Mouse (Mus musculus) kidney, postnatal 25 days (tissue): ENCODE data around the gene Vps18.
A peak's percentile ranks its signal among the peaks of the same experiment; 100 is the strongest.

Source experiments
- DNase-seq, 2 experiments: peaks; one replicate each; pipeline ENCODE4 v3.0.0; 2021; ENCODE audit warnings: mixed read lengths in 2 of 2

Gene Vps18

GRCm38 (mm10) chr2:119292852-119293251 is 4.3 kb downstream of the Vps18 start:
- DNase-seq, result peak in 1 of 2 experiments; percentile 39

- DNase-seq, result no peak
Observed at GRCm38 (mm10) chr2:119293311-119293710, 4.8 kb downstream of the Vps18 start.

DNA sequence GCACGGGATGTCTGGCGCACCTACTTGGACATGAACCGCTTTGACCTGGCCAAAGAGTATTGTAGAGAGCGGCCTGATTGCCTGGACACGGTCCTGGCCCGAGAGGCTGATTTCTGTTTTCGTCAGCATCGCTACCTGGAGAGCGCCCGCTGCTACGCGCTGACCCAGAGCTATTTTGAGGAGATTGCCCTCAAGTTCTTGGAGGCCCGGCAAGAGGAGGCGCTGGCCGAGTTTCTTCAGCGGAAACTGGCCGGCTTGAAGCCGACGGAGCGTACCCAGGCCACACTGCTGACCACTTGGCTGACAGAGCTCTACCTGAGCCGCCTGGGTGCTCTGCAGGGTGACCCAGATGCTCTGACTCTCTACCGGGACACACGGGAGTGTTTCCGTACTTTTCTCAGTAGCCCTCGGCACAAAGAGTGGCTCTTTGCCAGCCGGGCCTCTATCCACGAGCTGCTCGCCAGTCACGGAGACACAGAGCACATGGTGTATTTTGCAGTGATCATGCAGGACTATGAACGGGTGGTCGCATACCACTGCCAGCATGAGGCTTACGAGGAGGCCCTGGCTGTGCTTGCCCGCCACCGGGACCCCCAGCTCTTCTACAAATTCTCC is 5.3 kb downstream of the Vps18 start:
- no peak for DNase-seq

GRCm38 (mm10) chr2:119294411-119294810 is 5.9 kb downstream of the Vps18 start:
- DNase-seq, result peak in 1 of 2 experiments; percentile 36

DNA sequence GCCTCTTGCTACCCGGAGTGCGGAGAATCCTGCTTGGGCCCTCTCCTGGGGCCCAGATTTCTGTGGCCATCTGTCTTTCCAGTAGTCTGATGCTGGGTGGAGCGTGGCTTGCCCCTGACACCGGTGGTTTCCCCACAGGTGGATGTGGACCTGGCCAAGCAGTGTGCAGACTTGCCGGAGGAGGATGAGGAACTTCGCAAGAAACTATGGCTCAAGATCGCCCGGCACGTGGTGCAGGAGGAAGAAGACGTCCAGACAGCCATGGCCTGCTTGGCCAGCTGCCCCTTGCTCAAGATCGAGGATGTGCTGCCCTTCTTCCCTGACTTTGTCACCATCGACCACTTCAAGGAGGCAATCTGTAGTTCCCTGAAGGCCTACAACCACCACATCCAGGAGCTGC is 8.2 kb downstream of the Vps18 start:
- no peak for DNase-seq

- DNase-seq, result no peak
Observed at GRCm38 (mm10) chr2:119297506-119297905, 9.0 kb downstream of the Vps18 start.

DNA sequence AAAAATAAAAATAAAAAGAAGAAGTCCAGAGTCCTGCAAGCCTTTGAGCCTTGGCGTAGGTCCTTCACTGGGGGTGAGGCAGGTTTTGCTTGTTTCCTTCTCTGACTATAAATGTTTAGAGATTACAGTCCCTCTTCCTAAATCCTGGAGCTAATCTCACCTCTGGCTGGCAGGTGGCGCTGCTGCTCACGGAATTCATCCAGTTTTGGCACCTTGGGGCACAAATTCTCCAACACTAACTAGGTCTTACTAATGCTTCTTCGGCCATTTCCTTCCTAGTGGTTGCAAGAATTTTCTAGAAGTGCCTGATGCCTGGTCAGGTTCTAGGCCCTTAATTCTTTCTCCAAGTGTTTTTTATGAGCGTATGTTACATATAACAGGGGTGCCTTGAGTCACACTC is 9.8 kb downstream of the Vps18 start:
- peak; percentile 79 to 86 for DNase-seq

GRCm38 (mm10) chr2:119298839-119299238 is 10.3 kb downstream of the Vps18 start:
- DNase-seq, result peak in 1 of 2 experiments; percentile 15

- DNase-seq, result peak; percentile 94 to 95
Observed at GRCm38 (mm10) chr2:119299981-119300818, 11.7 kb downstream of the Vps18 start.

- peak; percentile 72 to 86 for DNase-seq
Observed at GRCm38 (mm10) chr2:119300819-119301493, 12.4 kb downstream of the Vps18 start.

- DNase-seq, result no peak
Observed at GRCm38 (mm10) chr2:119302876-119303275, 14.3 kb downstream of the Vps18 start.

DNA sequence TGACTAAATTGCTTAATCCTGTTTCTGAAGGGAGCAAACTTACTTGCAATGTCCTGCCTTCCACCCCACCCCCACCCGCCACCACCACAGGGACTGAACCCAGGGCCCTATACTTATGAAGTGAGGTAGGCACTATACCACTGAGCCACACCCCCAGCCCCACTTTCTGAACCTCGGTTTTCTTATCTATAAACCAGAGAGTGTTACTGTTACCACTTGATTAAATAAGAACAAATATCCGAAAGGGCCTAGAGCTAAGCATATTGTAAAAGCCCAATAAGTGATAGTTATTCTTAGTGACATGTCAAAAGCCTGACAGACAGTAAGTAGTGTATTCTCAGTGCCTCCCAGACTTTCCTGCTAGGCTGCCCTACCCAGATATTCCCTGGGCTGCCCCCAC is 15.9 kb downstream of the Vps18 start:
- DNase-seq, result peak in 1 of 2 experiments; percentile 26

- peak; percentile 87 to 92 for DNase-seq
Observed at GRCm38 (mm10) chr2:119304798-119305208, 16.3 kb downstream of the Vps18 start.

- peak; percentile 81 to 88 for DNase-seq
Observed at GRCm38 (mm10) chr2:119311544-119311943, 23.0 kb downstream of the Vps18 start.

- DNase-seq, result peak in 1 of 2 experiments; percentile 46
Observed at GRCm38 (mm10) chr2:119312380-119312958, 23.9 kb downstream of the Vps18 start.

- peak in 1 of 2 experiments; percentile 49 for DNase-seq
Observed at GRCm38 (mm10) chr2:119313780-119314479, 25.4 kb downstream of the Vps18 start.

- peak in 1 of 2 experiments; percentile 42 for DNase-seq
Observed at GRCm38 (mm10) chr2:119314742-119315310, 26.3 kb downstream of the Vps18 start.

- peak; percentile 59 to 61 for DNase-seq
Observed at GRCm38 (mm10) chr2:119318043-119318710, 29.6 kb downstream of the Vps18 start.

GRCm38 (mm10) chr2:119320571-119320970 is 32.0 kb downstream of the Vps18 start:
- peak; percentile 52 to 69 for DNase-seq

DNA sequence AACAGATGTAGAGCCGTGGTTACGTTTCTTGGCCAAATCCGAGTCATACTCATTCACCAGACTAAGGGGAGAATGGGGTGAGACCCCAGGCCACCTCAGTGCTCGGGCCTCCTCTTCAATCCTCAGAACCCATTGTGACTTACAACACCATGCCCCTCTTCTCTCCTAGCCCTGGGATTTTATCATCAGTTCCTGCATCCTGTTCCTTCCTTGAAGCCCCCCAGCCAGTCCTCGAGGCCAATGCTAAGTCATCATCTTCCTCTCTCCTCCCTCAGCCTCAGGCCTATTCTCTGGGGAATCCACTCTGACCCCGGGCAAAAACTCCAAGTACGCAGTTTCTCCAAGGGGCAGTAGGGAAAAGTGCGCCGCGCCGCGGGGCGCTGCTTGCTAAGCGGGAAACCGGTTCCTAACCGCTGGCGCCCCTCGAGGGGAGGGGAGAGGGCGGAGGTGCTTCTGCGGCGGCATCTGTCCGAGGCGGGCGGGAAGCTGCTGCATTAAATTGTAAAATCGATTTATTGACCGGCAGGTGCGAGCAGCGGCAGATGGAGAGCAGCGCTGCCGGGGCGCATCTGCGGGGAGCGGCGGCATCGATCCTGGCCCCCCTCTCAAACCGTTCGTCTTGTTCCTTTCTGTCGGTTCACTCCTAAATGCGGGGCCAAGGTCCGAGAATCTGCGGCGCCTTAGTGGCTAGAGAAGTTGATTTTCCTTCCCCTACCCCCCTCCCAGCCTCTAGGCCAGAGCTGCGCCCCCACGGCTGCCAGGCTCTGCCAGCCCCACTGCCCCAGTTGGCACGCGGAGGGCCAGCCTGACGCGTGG is 33.4 kb downstream of the Vps18 start:
- DNase-seq, result peak in 1 of 2 experiments; percentile 58
